Mouse (Mus musculus): ENCODE results near the gene Cfap61. TPM values are rescaled to one million over a fixed set of nuclear protein-coding genes. Genes with fewer than 3 reads are reported as not detected.
A peak's percentile ranks its signal among the peaks of the same experiment; 100 is the strongest.

Gene Cfap61
- polyA plus RNA-seq, 1 experiment from 2014 or later: 3.1 TPM

DNA sequence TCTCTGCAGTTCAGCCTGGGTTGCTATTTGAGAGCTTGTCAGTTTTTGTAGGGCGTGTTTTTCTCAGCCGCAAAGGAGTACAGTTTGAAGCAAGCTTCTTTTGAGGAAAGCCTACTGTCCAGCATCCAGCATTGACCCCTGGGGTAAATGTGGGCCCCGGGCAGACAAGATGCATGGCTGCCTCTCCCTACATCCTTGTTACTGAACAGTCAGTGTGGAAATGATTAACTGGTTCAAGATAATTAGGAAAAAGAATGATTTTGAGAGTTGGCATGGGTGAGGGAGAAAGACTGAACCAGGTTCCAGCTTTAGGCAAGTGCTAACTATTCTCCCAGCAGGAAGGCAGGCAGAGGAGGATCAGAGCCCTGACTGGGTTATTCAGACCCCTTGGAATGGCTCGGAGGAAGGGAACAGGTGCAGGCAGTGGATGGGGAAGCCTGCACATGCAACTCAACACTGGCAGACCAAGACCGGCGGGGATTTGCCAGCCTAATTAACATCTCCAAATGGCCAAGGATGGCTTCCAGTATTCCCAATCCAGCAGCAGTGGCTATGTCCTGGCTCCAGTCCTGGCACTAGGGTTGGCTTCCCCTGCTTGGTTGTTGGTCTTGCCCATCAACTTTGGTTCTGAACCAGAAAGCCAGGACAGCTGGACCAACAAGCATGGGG is 315.8 kb downstream of the Cfap61 start:
- Histone ChIP-seq H3K27ac (ENCODE audit: low read depth, low read length) (no peak overlapping the region), H3K4me2 (ENCODE audit: low read depth) (no peak overlapping the region), H3K4me3 (ENCODE audit: low read depth, low read length) (no peak overlapping the region), H3K36me3 (ENCODE audit: control insufficient read depth, insufficient read depth, low read length) (no peaks in the 10 kb centered on the region), H3K9ac (ENCODE audit: low read length) (no peak overlapping the region), H3K9me3 (ENCODE audit: control insufficient read depth, low read length) (no peaks in the 10 kb centered on the region), H3K4me1 (ENCODE audit: control insufficient read depth, insufficient read depth, low read length) (0 out of 2 replicates have a peak, but pooled peaks cover 2% of the 10 kb centered on the region), H3K27me3 (ENCODE audit: control insufficient read depth, insufficient read depth, low read length) (no peaks in the 10 kb centered on the region)
- DNase-seq (ENCODE audit: low spot score) (no peak), ATAC-seq (ENCODE audit: insufficient read depth, low FRiP score, low TSS enrichment) (no peak)
- WGBS: 78% methylated on average over 6 of the region's 6 CpGs

DNA sequence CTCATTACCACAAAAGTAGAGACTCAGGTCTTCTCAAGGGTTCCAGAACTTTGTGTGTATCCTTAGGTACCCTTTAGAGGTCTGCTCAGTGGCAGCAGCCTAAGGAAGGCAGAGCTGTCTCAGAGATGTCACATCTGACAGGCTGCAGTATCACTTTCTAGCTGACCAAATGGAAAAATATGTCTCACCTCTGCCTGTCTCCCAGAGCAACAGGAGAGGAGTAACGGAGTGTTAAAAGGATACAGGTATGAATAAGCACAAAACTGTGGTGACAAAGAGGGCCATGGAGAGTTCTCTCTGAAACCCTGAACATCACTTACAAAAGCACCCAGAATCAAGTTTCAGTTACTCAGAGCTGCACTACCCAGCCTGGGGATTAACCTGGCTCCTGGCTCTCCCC is 319.8 kb downstream of the Cfap61 start:
- ATAC-seq (ENCODE audit: insufficient read depth, low FRiP score, low TSS enrichment): no peak
- Histone ChIP-seq H3K4me1 (ENCODE audit: control insufficient read depth, insufficient read depth, low read length) (peaks cover 2% of the 10 kb centered on the region; the same call in 1 of the 2 replicates), H3K4me2 (ENCODE audit: low read depth) (no peak overlapping the region), H3K9me3 (ENCODE audit: control insufficient read depth, low read length) (no peaks in the 10 kb centered on the region), H3K4me3 (ENCODE audit: low read depth, low read length) (no peak overlapping the region), H3K36me3 (ENCODE audit: control insufficient read depth, insufficient read depth, low read length) (no peaks in the 10 kb centered on the region), H3K27me3 (ENCODE audit: control insufficient read depth, insufficient read depth, low read length) (no peaks in the 10 kb centered on the region), H3K27ac (ENCODE audit: low read depth, low read length) (no peak overlapping the region), H3K9ac (ENCODE audit: low read length) (no peak overlapping the region)
- 87% methylated on average over 1 of the region's 1 CpGs for WGBS
- DNase-seq (ENCODE audit: low spot score): no peak

DNA sequence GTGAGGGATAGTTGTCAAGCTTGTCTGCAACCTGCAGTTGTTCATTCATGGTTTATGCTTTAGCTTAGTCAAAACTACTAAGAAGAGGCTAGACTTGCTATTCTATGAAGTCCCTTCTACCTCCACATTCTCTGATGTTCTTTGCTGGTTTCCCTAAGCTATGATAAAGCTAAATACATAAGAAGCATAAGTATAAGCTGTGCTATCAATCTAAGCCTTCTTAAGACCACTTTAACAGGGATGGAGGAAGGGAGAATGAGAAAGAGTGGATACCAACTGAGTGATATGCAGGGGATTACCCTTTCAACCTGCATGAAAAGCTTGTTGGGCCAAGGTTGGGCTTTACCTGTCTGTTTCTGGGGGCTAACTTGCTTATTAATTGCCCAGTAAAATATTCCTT is 321.1 kb downstream of the Cfap61 start:
- ATAC-seq (ENCODE audit: insufficient read depth, low FRiP score, low TSS enrichment): no peak
- Histone ChIP-seq H3K9ac (ENCODE audit: low read length) (no peak overlapping the region), H3K36me3 (ENCODE audit: control insufficient read depth, insufficient read depth, low read length) (no peaks in the 10 kb centered on the region), H3K4me2 (ENCODE audit: low read depth) (no peak overlapping the region), H3K9me3 (ENCODE audit: control insufficient read depth, low read length) (no peaks in the 10 kb centered on the region), H3K27ac (ENCODE audit: low read depth, low read length) (no peak overlapping the region), H3K4me1 (ENCODE audit: control insufficient read depth, insufficient read depth, low read length) (peaks cover 9% of the 10 kb centered on the region; the same call in 1 of the 2 replicates), H3K27me3 (ENCODE audit: control insufficient read depth, insufficient read depth, low read length) (peaks cover 3% of the 10 kb centered on the region; the same call in 1 of the 2 replicates), H3K4me3 (ENCODE audit: low read depth, low read length) (no peak overlapping the region)
- DNase-seq (ENCODE audit: low spot score): no peak

DNA sequence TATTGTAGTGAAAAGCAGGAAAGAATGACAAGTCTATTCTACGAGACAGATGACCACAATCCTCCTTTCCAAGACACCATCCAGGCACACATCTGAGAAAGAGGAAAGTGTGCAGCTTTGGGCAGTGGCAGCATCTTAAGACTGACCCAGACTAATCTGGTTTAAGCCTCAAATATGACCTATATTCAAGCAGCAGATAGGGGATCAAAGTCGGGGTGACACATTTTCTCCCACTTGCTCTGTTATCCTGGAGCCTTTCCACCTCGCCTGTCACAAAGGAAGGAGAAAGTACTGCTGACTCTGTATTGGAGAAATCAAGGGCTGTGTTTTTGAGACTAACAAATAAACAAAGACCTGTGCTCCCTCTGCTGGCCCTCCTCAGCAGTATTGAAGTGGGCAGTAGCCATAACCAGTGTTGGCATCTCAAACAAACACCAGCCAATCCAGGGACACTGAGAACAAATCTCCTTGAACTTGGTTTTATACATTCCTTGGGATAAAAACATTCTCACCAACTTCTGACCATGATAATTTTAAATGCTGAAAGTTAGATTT is 321.8 kb downstream of the Cfap61 start:
- Histone ChIP-seq H3K4me3 (ENCODE audit: low read depth, low read length) (no peak overlapping the region), H3K27me3 (ENCODE audit: control insufficient read depth, insufficient read depth, low read length) (peaks cover 3% of the 10 kb centered on the region; the same call in 1 of the 2 replicates), H3K9ac (ENCODE audit: low read length) (no peak overlapping the region), H3K4me2 (ENCODE audit: low read depth) (no peak overlapping the region), H3K4me1 (ENCODE audit: control insufficient read depth, insufficient read depth, low read length) (peaks cover 12% of the 10 kb centered on the region; the same call in 1 of the 2 replicates), H3K9me3 (ENCODE audit: control insufficient read depth, low read length) (no peaks in the 10 kb centered on the region), H3K27ac (ENCODE audit: low read depth, low read length) (no peak overlapping the region), H3K36me3 (ENCODE audit: control insufficient read depth, insufficient read depth, low read length) (no peaks in the 10 kb centered on the region)
- ATAC-seq (ENCODE audit: insufficient read depth, low FRiP score, low TSS enrichment) (no peak), DNase-seq (ENCODE audit: low spot score) (no peak)
- WGBS: 70% methylated on average over 3 of the region's 3 CpGs

DNA sequence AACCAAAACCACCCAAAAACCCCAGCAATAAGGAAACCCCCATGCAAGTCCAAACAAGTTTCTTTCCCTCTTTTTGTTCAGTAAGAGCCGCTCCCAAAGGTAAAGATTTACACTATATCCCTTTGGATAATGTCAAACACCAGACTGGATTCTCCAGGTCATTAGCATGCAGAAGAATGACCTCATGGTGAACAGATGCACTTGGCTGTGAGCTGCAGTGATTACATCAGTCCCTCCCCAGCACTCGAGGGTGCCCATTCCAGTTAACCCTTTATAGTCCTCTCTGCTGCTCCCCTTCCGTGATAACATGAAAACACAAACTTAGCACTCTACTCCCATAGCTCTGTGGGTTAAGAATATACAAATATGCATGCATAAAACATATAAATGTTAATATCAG is 322.5 kb downstream of the Cfap61 start:
- Histone ChIP-seq H3K4me3 (ENCODE audit: low read depth, low read length) (no peak overlapping the region), H3K27me3 (ENCODE audit: control insufficient read depth, insufficient read depth, low read length) (peaks cover 3% of the 10 kb centered on the region; the same call in 1 of the 2 replicates), H3K9ac (ENCODE audit: low read length) (no peak overlapping the region), H3K4me1 (ENCODE audit: control insufficient read depth, insufficient read depth, low read length) (peaks cover 15% of the 10 kb centered on the region; the same call in 1 of the 2 replicates), H3K4me2 (ENCODE audit: low read depth) (no peak overlapping the region), H3K36me3 (ENCODE audit: control insufficient read depth, insufficient read depth, low read length) (no peaks in the 10 kb centered on the region), H3K27ac (ENCODE audit: low read depth, low read length) (no peak overlapping the region), H3K9me3 (ENCODE audit: control insufficient read depth, low read length) (no peaks in the 10 kb centered on the region)
- 38% methylated on average over 3 of the region's 3 CpGs for WGBS
- DNase-seq (ENCODE audit: low spot score): no peak
- ATAC-seq (ENCODE audit: insufficient read depth, low FRiP score, low TSS enrichment): peak; percentile 45

DNA sequence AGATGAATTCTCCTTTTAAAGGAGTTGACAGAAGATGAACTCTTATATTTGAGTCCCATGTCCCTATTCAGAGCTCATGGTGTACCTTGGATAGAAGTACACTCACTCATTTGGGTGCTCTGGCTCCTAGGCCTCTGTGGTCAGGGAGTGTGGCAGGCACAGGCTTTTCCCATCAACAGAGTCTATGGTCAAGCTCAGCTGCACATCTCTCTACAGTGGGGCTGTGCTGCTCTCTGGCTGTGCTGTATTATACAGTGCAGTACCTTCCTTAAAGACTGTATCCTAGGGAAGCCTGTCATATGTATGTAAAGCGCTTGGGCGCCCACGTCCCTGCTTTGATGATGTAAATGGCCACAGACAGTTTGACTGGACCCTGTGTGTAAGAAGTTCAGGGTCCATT is 323.0 kb downstream of the Cfap61 start:
- DNase-seq (ENCODE audit: low spot score): no peak
- ATAC-seq (ENCODE audit: insufficient read depth, low FRiP score, low TSS enrichment): 0 out of 2 replicates have a peak, but pooled peaks have one; percentile 24
- Histone ChIP-seq H3K9ac (ENCODE audit: low read length) (no peak overlapping the region), H3K4me3 (ENCODE audit: low read depth, low read length) (no peak overlapping the region), H3K4me2 (ENCODE audit: low read depth) (no peak overlapping the region), H3K9me3 (ENCODE audit: control insufficient read depth, low read length) (no peaks in the 10 kb centered on the region), H3K27me3 (ENCODE audit: control insufficient read depth, insufficient read depth, low read length) (peaks cover 3% of the 10 kb centered on the region; the same call in 1 of the 2 replicates), H3K4me1 (ENCODE audit: control insufficient read depth, insufficient read depth, low read length) (peaks cover 19% of the 10 kb centered on the region; the same call in 1 of the 2 replicates), H3K27ac (ENCODE audit: low read depth, low read length) (0 out of 2 replicates have a peak overlapping the region, but pooled peaks have one; percentile 6), H3K36me3 (ENCODE audit: control insufficient read depth, insufficient read depth, low read length) (no peaks in the 10 kb centered on the region)
- 86% methylated on average over 3 of the region's 3 CpGs for WGBS

DNA sequence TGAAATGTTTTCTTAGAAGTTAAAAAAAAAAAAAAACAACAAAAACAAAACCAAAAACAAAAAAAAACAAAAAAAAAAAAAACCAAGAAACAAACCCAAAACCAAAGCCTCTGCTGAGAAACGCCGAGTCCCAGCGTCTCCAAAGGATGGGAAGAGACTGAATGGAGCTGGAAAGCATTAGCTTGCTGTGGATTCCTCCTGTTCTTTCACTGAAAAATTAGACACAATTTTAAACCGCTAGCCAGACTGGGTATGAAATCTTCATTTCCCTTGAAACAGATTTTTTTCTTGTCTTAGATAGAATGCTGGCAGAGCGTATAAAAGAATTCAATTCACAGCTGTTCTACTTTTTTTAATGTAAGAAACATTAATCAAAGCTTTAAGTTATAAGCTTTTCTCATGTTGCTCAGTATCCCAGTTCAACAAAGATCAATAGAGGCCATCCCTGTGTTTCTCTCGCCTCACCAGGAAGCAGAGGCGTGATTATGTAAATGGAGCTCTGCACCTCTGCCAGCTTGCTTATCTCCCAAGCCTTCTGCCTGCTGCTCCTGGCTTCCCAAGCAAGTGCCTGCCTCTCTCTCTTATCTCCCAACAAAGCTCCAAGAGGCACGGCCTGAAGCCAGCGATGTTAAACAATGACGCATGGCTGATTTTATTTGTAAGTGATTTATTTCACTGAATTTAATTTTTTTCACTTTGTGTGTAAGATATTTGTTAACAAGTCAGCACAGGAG is 324.3 kb downstream of the Cfap61 start:
- Histone ChIP-seq H3K9ac (ENCODE audit: low read length) (no peak overlapping the region), H3K4me2 (ENCODE audit: low read depth) (no peak overlapping the region), H3K27me3 (ENCODE audit: control insufficient read depth, insufficient read depth, low read length) (peaks cover 8% of the 10 kb centered on the region; the same call in 1 of the 2 replicates), H3K4me3 (ENCODE audit: low read depth, low read length) (no peak overlapping the region), H3K36me3 (ENCODE audit: control insufficient read depth, insufficient read depth, low read length) (no peaks in the 10 kb centered on the region), H3K9me3 (ENCODE audit: control insufficient read depth, low read length) (no peaks in the 10 kb centered on the region), H3K27ac (ENCODE audit: low read depth, low read length) (no peak overlapping the region), H3K4me1 (ENCODE audit: control insufficient read depth, insufficient read depth, low read length) (peaks cover 19% of the 10 kb centered on the region; the same call in 1 of the 2 replicates)
- ATAC-seq (ENCODE audit: insufficient read depth, low FRiP score, low TSS enrichment): no peak
- peak; percentile 36 for DNase-seq (ENCODE audit: low spot score)
- WGBS: 29% methylated on average over 10 of the region's 10 CpGs

DNA sequence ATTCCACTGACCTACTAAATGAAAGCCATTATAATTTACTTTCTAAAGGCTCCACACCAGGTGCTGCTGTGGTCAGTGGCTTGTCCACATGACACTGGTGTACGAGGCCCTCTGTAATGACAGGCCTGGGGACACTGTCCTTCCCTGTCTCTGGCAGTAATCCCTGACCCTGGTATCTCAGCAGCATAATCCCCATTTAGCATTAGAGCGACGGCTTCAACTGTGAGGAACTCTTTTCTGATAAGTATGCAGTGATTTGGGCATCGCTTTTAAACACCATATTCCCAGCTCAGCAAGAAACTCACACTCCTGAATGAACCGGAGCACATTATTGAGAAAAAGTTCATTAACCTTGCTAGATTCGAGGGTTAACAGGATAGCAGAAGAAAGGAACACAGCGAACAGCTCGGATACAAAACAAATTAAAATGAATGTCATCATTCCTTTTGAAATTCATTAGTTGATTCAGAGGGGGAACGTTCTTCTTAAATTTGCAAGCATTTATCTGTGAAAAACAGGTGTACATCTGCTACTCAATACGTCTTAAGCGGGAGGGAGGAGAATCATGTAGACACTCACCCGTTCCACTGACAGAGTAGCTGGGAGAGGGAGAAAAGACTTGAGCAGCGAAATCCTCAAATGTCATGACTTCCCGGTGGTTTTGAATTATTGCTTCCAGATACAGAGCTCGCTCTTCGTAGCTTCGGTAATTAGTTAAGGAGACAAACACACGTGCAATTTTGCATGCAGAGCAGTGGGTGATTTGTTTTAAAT is 325.4 kb downstream of the Cfap61 start:
- Histone ChIP-seq H3K4me3 (ENCODE audit: low read depth, low read length) (no peak overlapping the region), H3K9me3 (ENCODE audit: control insufficient read depth, low read length) (no peaks in the 10 kb centered on the region), H3K27me3 (ENCODE audit: control insufficient read depth, insufficient read depth, low read length) (peaks cover 8% of the 10 kb centered on the region; the same call in 1 of the 2 replicates), H3K4me1 (ENCODE audit: control insufficient read depth, insufficient read depth, low read length) (peaks cover 19% of the 10 kb centered on the region; the same call in 1 of the 2 replicates), H3K36me3 (ENCODE audit: control insufficient read depth, insufficient read depth, low read length) (no peaks in the 10 kb centered on the region), H3K27ac (ENCODE audit: low read depth, low read length) (no peak overlapping the region), H3K4me2 (ENCODE audit: low read depth) (no peak overlapping the region), H3K9ac (ENCODE audit: low read length) (no peak overlapping the region)
- ATAC-seq (ENCODE audit: insufficient read depth, low FRiP score, low TSS enrichment): no peak
- DNase-seq (ENCODE audit: low spot score): no peak
- WGBS: 51% methylated on average over 18 of the region's 18 CpGs
